Mouse (Mus musculus): Measurements from ENCODE around the gene Gon7.

Gene Gon7

DNA sequence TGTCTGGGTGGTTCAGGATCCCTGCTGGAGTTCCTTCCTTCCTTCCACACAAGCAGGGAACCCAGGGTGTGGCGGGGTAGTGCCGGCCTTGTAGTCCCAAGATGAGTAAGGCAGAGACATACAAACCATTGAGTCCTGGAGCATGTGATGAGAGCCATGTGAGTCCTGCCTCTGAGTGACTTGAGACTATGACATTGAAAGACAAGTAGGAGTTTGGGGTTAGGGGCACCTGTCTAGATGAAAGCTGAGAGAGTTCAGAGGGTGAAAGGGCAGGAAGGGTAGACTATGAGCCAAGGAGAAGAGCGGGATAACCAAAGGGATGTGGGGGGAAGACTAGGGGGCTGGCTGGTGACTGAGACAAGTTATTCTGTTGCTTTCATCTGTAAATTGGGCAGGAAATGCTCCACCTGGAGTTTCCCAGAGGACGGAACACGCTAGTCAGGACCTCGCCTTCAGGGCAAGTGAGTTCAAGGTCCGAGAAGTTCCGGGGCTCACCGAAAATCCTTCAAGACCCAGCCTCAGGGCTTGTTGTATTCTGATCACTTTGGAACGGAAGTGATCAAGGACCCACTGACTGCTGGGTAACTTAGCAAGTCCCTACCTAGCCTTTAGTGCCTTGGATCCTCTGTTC lies 50.7 kb downstream of the Gon7 start:
- DNase-seq (ENCODE audit: inconsistent age in 2 of 2, low spot score in 1 of 2): no peak

DNA sequence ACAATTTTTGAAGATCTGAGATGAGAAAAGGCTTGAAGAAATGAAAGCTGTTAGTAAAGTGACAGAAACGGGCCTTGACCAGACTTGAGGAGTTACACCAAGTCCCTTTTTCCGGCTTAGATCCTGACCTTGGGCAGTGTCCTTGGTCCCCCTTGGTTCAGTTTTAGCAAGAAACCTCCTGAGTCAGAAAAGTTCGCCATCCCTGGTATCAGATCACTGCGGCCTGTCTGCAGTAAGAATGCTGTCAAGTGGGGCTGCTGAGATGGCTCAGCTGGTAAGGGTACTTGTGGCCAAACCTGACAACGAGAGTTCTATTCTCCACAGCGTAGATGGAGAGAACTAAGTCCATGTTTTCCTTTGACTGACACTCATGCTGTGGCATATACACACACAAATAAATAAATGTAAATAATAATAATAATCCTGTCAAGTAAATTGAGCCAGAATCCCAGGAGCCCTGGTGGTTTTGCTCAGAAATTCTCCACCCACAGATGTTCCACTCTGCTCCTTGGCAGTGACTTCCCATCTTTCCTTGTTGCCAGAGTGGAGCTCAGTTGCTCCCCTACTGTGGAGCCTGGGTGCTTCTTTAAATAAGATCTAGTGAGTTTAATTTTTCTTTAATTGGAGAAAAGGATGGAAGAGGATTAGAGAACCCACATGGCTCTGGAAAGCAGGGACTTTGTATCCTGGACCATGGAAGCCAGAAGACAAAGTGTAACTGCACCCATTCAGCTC lies 51.5 kb downstream of the Gon7 start:
- peak; percentile 61 to 77 for DNase-seq (ENCODE audit: inconsistent age in 2 of 2, low spot score in 1 of 2)

DNA sequence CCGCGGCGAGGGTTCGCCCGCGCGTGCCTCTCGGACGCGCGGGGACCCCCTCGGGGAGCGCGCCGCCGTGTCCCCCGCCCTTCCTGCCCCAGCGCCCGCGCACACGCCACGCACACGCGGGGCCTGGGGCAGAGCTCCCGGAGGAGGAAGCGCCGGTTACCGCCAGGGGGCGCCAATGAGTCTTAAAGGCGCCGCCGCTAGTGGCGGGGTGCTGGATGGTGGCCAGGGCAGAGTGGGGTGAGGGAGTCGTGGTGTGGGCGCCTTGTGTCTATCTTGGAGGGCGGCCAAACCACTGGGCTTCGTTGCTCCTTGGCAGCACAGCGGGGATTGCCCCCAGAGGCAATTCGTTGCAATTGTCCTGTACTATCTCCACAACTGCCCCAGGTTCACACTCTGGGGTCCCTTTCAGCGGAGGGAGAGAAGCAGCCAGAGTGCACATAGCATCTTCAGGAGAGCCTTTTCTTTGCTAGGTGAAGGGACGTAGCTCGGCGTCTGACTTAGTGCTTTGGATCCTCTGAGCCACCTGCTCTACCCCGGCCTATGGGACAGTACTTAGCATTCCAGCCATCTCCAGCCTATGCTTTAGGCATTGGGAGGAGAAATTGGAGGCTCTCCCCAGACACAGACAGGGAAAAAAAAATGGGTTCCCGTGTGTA lies 52.3 kb downstream of the Gon7 start:
- DNase-seq (ENCODE audit: inconsistent age in 2 of 2, low spot score in 1 of 2): peak; percentile 93 to 96

DNA sequence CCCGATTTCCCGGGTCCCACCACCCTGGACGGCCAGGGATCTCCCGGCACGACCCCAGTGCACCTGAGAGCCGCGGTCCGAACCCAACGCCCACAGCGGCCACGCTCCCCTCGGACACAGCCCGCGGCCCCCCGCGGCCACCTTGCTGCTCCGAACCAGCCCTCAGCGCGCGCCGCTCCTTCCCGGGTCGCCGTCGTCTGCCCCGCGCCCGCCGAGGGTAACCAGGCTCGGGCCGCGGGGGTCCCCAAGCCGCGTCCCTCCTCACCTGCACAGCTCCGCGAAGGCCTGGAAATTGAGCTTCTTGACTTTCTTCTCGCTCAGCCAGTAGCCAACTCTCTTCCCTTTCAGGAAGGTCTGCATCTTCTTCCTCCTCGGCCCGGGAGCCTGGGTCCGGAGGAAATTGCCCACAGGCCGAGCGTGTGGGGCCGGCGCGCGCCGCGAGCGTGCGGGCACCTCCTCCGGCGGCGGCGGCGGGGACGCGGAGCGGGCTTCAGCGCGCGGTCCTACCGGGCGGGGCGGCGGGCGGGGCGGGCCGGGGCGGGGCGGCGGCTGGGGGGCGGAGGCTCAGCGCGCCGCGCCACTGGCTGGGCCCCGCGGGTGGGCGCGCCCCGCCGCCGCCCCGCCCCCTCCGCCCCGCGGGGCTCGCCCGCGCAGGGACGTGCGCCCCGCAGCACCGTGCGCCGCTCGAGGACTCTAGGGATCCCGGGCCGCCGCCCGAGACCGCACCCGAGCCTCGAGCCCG lies 53.0 kb downstream of the Gon7 start, which contains the start of gene Itpk1:
Gene Itpk1, minus strand, starts transcription at position 474 of the 742 bp plus-strand sequence.
- DNase-seq (ENCODE audit: inconsistent age in 2 of 2, low spot score in 1 of 2): peak; percentile 70 to 80

DNA sequence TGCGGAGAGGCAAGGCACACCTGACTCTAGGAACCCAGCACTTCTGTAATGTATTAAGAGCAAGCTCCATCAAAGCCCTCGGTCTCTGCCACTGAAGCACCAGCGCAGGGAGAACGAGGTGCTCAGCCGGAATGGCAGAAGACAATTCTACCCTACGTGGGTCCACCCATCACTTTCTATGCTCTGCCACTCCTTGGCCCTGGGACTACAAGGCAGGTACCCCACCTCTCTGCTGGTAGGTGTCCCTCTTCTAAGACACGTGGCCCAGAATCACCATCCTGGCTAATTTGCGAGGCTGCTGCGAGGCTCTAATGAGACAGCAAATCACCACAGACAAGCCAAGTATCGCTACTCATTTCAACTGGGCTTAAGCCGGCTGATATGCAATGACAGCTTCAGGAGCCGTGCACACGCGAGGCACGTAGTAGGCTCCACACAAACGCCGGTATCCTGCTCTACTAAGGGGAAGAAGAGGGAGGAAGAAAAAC lies 53.6 kb downstream of the Gon7 start:
- no peak for DNase-seq (ENCODE audit: inconsistent age in 2 of 2, low spot score in 1 of 2)

DNA sequence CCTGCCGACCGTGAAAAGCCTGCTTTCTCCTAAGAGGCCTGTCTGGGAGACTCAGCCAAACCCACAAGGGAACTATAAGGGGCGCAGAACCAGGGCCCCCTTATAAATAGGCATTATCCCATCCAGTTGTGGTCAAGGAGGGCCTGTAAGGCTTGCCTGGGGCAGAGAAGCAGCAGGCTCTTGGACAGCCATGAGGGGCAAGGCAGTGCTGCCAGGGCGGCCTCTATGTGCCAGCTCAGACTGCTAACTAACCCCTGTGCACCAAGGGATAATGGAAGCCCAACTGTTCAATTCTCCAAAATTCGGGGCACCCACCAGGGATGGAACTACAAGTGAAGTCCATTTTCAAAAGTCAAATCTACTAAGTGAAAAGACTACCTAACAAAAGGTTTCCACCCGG lies 54.2 kb downstream of the Gon7 start:
- peak; percentile 44 to 74 for DNase-seq (ENCODE audit: inconsistent age in 2 of 2, low spot score in 1 of 2)
